Mouse (Mus musculus) intestine, embryonic 16.5 days (tissue): ENCODE results near the gene Stub1. TPM values are rescaled to one million over a fixed set of nuclear protein-coding genes. Genes with fewer than 3 reads are reported as not detected.
A peak's percentile ranks its signal among the peaks of the same experiment; 100 is the strongest.

Experiments
- ATAC-seq: fragments of 200-750 bp; cut with Nextera tagmentation; 2 replicates; pipeline ENCODE4 v1.8.0; 2017; ENCODE audit warnings: moderate TSS enrichment, moderate library complexity
- H3K27ac ChIP-seq: fragments of 300-500 bp; sonication (generic); 2 replicates; pipeline ENCODE4 v1.5.1; 2014; ENCODE audit warnings: mild to moderate bottlenecking, low read length
- H3K27me3 ChIP-seq: fragments of 300-500 bp; sonication (generic); replicated peaks from 2 replicates; pipeline ENCODE4 v1.6.1; 2014; ENCODE audit warnings: low read length, control low read depth, mixed read lengths; ENCODE audit not compliant: control insufficient read depth, insufficient read depth
- H3K36me3 ChIP-seq: fragments of 300-500 bp; sonication (generic); 2 replicates; pipeline ENCODE4 v1.6.1; 2014; ENCODE audit warnings: low read length, control low read depth; ENCODE audit not compliant: control insufficient read depth, insufficient read depth
- H3K4me1 ChIP-seq: fragments of 300-500 bp; sonication (generic); 2 replicates; pipeline ENCODE4 v1.6.1; 2014; ENCODE audit warnings: low read length, control low read depth, mixed read lengths; ENCODE audit not compliant: control insufficient read depth, insufficient read depth
- H3K4me2 ChIP-seq: fragments of 300-500 bp; sonication (generic); 2 replicates; pipeline ENCODE4 v1.6.1; 2014; ENCODE audit warnings: low read depth, low read length, control low read depth
- H3K4me3 ChIP-seq: fragments of 300-500 bp; sonication (generic); 2 replicates; pipeline ENCODE4 v1.5.1; 2014; ENCODE audit warnings: mild to moderate bottlenecking, low read length
- H3K9ac ChIP-seq: fragments of 300-500 bp; sonication (generic); 2 replicates; pipeline ENCODE4 v1.6.1; 2014; ENCODE audit warnings: low read depth, low read length
- H3K9me3 ChIP-seq: fragments of 300-500 bp; sonication (generic); 2 replicates; pipeline ENCODE4 v1.6.1; 2016; ENCODE audit warnings: low read length, control low read depth; ENCODE audit not compliant: control insufficient read depth
- WGBS: fragments of 180-500 bp; shearing (Covaris S2); extraction: QIAGEN DNeasy Blood & Tissue Kit; methylation state at CpG from one replicate; pipeline ENCODE4 v1.1.7; 2014; 5-methylcytosine and 5-hydroxymethylcytosine counted together
- polyA plus RNA-seq: library from polyadenylated mRNA; unstranded; fragments of >200 nt; fragmentation: Nextera tagmentation; extraction: Ambion mirVana; gene quantifications from 2 replicates; pipeline ENCODE4 v1.2.1, GENCODE M21; 2015

The Stub1 gene
- 303 and 321 TPM in 2 replicates for polyA plus RNA-seq

GRCm38 (mm10) chr17:25833291-25833663 is at the start of gene Stub1:
Gene Stub1 (minus strand): TSS chr17:25833404.
- under 1% methylated on average over 24 of the region's 24 CpGs for WGBS
- Histone ChIP-seq H3K4me2 (peak within 1 kb of the TSS; percentile 98), H3K9me3 (no peaks in the 10 kb centered on the region), H3K27ac (peak within 1 kb of the TSS; percentile 97), H3K27me3 (no peaks in the 10 kb centered on the region), H3K9ac (peak within 1 kb of the TSS; percentile 90), H3K4me3 (peak within 1 kb of the TSS; percentile 85), H3K36me3 (peaks cover 10% of the 10 kb centered on the region), H3K4me1 (peaks cover 71% of the 10 kb centered on the region)
- ATAC-seq = peak; percentile 78

GRCm38 (mm10) chr17:25882306-25882705 is 49.1 kb upstream of the Stub1 start:
- no peaks in the 10 kb centered on the region for H3K4me1 ChIP-seq
- 46% methylated on average over 5 of the region's 5 CpGs for WGBS
- no peak overlapping the region for H3K27ac ChIP-seq

DNA sequence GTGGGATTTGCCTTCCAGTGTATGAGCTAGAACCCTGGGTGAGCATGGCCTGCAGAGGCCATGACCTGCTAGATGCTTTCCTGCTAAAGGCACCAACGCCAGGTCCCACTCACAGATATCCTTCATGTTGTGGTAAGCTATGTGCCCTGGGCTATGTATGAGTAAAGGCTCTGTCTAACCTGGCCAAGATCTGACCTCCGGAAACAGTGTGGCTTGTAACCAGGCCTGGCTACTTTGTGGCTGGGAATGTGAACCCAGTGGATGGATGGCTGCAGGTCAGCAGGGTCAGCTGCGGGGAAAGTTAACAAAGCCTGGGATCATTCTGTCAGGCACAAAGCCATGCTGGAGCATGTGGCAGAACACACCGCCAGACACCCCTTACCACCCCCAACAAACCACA is 48.5 kb upstream of the Stub1 start:
- Histone ChIP-seq H3K27ac (no peak overlapping the region), H3K36me3 (peaks cover 14% of the 10 kb centered on the region; the same call in 1 of the 2 replicates)
- no peak for ATAC-seq

More at GRCm38 (mm10) chr17:25882306-25882705, 49.1 kb upstream of the Stub1 start:
- H3K4me3 ChIP-seq = no peak overlapping the region
- H3K27me3 ChIP-seq = no peaks in the 10 kb centered on the region
- ATAC-seq = no peak
- peaks cover 14% of the 10 kb centered on the region; the same call in 1 of the 2 replicates for H3K36me3 ChIP-seq
- H3K9ac ChIP-seq = no peak overlapping the region
- no peak overlapping the region for H3K4me2 ChIP-seq
- H3K9me3 ChIP-seq = no peaks in the 10 kb centered on the region

GRCm38 (mm10) chr17:25880913-25881641 is 47.9 kb upstream of the Stub1 start:
- no peak overlapping the region for H3K4me2 ChIP-seq

More for the DNA sequence above, 48.5 kb upstream of the Stub1 start:
- Histone ChIP-seq H3K4me1 (peaks cover 4% of the 10 kb centered on the region; the same call in 1 of the 2 replicates), H3K4me2 (no peak overlapping the region), H3K9me3 (no peaks in the 10 kb centered on the region), H3K4me3 (no peak overlapping the region), H3K9ac (no peak overlapping the region), H3K27me3 (no peaks in the 10 kb centered on the region)
- 40% methylated on average over 4 of the region's 4 CpGs for WGBS

DNA sequence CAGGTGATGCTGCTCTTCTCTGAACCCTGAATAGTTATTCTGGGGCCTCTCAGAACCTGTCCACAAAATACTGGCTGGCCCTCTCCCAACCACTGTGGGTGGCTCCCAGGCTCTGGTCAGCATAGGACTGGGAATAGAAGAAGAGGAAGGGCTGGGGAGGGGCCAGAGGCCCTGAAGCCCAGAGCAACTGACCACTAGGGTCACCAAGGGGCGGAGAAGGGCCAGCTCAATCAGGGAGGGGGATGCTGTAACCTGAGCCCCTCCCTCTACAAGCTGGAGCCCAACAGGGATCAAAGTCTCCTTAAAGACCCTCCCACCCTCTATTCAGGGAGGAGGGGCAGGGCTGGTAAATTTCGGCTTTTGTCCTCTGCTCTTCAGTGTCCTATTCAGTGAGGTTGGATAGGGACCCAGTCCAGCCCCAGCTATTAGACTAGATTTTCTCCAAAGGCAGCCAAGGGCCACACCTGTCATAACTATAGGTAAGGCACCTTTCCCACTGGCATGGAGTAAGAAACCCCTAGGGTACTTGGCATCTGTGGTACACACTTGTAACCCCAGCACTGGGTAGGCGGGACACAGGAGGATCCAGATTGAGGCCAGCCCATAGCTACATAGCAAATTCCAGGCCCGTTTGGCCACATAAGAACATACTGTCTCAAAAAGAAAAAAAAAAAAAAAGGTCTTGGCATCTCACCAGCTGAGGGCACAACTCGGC is 47.1 kb upstream of the Stub1 start, which contains the start of gene Wfikkn1:
TSS of gene Wfikkn1 (minus strand) at position 663 of the 715 bp plus-strand sequence.
- H3K36me3 ChIP-seq = peaks cover 14% of the 10 kb centered on the region; the same call in 1 of the 2 replicates
- ATAC-seq = no peak
- no peaks in the 10 kb centered on the region for H3K9me3 ChIP-seq
- WGBS = 39% methylated on average over 5 of the region's 5 CpGs
- H3K4me2 ChIP-seq = no peak within 1 kb of the TSS
- no peak within 1 kb of the TSS for H3K9ac ChIP-seq
- no peaks in the 10 kb centered on the region for H3K27me3 ChIP-seq
- H3K27ac ChIP-seq = no peak within 1 kb of the TSS
- H3K4me1 ChIP-seq = peaks cover 13% of the 10 kb centered on the region
- H3K4me3 ChIP-seq = no peak within 1 kb of the TSS

More at GRCm38 (mm10) chr17:25880913-25881641, 47.9 kb upstream of the Stub1 start:
- H3K9ac ChIP-seq = no peak overlapping the region
- H3K27me3 ChIP-seq = no peaks in the 10 kb centered on the region
- H3K9me3 ChIP-seq = no peaks in the 10 kb centered on the region
- H3K36me3 ChIP-seq = peaks cover 14% of the 10 kb centered on the region; the same call in 1 of the 2 replicates
- peaks cover 10% of the 10 kb centered on the region for H3K4me1 ChIP-seq
- H3K4me3 ChIP-seq = no peak overlapping the region
- no peak for ATAC-seq
- H3K27ac ChIP-seq = no peak overlapping the region
- 22% methylated on average over 5 of the region's 5 CpGs for WGBS

DNA sequence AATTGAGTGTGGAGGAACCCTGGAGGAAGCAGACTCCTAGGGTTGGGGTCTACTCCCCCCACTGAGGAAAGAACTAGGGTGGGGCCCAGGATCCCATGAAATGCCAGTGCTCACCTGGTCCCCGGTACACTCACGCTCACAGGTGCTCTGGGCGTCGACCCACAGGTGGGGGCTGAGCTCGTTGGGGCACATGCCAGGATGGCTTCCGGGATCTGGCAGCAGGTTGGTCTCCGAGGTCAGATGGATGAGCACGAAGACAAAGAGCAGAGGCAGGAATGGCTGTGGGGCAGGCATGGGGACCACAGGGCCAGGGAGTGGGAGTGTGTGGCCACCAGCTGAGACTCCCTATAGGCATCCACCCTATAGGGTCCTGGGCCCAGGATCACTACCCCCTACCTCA is 46.5 kb upstream of the Stub1 start:
- H3K27ac ChIP-seq = no peak overlapping the region
- H3K9me3 ChIP-seq = no peaks in the 10 kb centered on the region
- H3K4me1 ChIP-seq = peaks cover 13% of the 10 kb centered on the region
- H3K4me3 ChIP-seq = no peak overlapping the region
- ATAC-seq = no peak
- H3K27me3 ChIP-seq = no peaks in the 10 kb centered on the region
- peaks cover 14% of the 10 kb centered on the region; the same call in 1 of the 2 replicates for H3K36me3 ChIP-seq
- no peak overlapping the region for H3K4me2 ChIP-seq
- 75% methylated on average over 8 of the region's 8 CpGs for WGBS
- H3K9ac ChIP-seq = no peak overlapping the region

- peaks cover 15% of the 10 kb centered on the region for H3K4me1 ChIP-seq
- H3K27me3 ChIP-seq = no peaks in the 10 kb centered on the region
- 55% methylated on average over 4 of the region's 4 CpGs for WGBS
- H3K27ac ChIP-seq = no peak overlapping the region
- no peak overlapping the region for H3K4me3 ChIP-seq
- H3K36me3 ChIP-seq = peaks cover 14% of the 10 kb centered on the region; the same call in 1 of the 2 replicates
- H3K9me3 ChIP-seq = no peaks in the 10 kb centered on the region
- H3K4me2 ChIP-seq = no peak overlapping the region
- H3K9ac ChIP-seq = no peak overlapping the region
- no peak for ATAC-seq
These were observed 46.1 kb upstream of the Stub1 start for GRCm38 (mm10) chr17:25879261-25879660.

DNA sequence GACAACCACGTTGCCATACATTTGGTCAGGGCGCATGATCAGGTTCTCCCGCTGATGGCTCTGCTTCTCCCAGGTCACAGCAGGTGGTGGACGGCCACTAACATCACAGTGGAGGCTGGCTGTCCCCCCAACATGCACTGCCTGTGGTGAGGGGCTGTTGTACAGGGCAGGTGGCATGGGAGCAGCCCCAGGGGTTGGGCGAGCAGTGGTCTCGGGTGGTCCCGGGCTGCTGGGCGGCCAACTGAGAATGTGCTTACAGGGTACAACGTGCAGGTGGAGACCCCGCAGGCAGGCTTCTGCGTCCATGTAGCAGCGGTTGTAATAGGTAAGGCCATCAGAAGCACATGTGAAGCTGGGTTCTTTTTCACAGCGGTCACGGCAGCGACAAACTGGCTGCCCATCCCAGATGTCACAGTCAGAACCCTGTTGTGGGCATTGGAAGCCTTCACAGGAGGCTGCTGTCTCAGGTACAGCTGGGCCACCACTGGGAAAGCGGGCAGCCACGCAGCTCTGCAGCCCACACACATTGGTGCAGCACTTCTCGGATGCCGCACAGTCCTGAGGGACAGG is 45.5 kb upstream of the Stub1 start:
- WGBS = 91% methylated on average over 19 of the region's 19 CpGs
- Histone ChIP-seq H3K4me1 (peaks cover 19% of the 10 kb centered on the region), H3K27ac (no peak overlapping the region)

More for the DNA sequence above, 45.5 kb upstream of the Stub1 start:
- H3K4me2 ChIP-seq = no peak overlapping the region
- H3K36me3 ChIP-seq = peaks cover 14% of the 10 kb centered on the region; the same call in 1 of the 2 replicates
- H3K9me3 ChIP-seq = no peaks in the 10 kb centered on the region
- no peak for ATAC-seq
- H3K27me3 ChIP-seq = no peaks in the 10 kb centered on the region
- no peak overlapping the region for H3K4me3 ChIP-seq
- H3K9ac ChIP-seq = no peak overlapping the region
